Mouse (Mus musculus): Measurements from ENCODE around the gene Ggta1.

DNA sequence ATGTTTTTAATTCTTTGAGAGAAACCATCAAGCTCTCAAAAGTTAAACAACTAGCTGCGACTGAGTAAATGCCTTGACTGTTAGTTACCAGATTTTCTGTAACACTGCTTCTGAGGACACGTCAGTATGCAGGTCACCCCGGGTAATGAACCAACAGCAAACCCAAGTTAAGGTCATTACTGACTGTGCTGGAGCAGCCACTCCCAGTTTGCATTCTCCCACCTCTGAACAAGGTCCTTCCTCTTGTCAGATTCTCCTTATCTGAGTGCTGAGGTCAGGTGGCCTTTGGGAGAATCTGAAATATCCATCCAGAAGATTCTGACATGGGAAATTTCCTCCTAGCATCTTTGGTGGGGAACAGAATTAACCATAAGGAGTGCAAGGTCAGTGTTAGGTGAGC is 4.8 kb upstream of the Ggta1 start:
- TF ChIP-seq CTCF (IDR thresholded peaks at IDR 0.05; ENCODE audit: low read depth), result no peak
- TF ChIP-seq EP300 (IDR thresholded peaks at IDR 0.05; ENCODE audit: low read depth), result no peak
